Mouse (Mus musculus): Measurements from ENCODE around the gene Olfr1287.

Gene Olfr1287

DNA sequence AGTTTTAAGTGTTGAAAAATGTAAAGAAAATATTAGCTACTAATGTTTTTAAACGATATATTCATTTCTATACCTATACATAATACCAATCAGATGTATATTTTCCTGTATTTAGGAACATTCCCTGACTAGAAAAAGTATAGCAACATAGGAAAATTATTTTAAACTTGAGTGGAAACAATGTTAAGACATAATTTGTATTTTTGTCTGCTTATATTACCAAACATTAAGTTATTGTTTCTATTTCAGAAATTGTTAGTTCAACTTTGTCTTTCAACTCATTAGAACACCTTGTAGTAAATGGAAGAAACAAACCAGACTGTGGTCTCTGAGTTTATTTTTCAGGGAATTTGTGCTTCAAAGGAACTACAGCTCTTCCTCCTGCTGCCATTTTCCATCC lies at the start of gene Olfr1287:
Gene Olfr1287 (plus strand): TSS at position 301 of the 400 bp plus-strand sequence.
- DNase-seq (ENCODE audit: low read depth, low spot score), result no peak
- H3K27me3 ChIP-seq (ENCODE audit: control insufficient read depth, insufficient read depth, low read length, poor library complexity, severe bottlenecking), result no peaks in the 10 kb centered on the region
- H3K36me3 ChIP-seq (ENCODE audit: control insufficient read depth, insufficient read depth, low read length, poor library complexity, severe bottlenecking), result no peaks in the 10 kb centered on the region

DNA sequence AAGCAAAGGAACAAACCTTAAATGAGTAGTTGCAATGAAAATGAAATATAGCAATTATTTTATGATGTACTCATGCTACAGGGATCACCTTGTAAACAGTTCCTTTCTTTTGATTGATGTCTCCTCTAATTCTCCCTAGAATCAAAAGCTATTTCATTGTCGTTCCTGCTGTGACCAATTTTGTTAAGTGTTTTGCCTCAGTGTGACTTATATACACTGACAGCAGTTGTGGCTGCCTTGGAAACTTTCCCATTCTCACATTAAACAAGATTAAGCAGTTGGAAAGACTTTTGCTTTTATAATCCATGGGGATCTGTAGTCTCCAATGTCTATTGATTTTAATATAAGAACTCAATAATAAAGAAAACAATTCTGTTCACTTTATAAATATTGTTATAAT lies 26.0 kb upstream of the Olfr1287 start, which contains the start of gene Olfr1286:
Gene Olfr1286 (minus strand): TSS at position 185 of the 400 bp plus-strand sequence.
- Histone ChIP-seq H3K27me3 (ENCODE audit: control insufficient read depth, insufficient read depth, low read length, poor library complexity, severe bottlenecking) (no peaks in the 10 kb centered on the region), H3K36me3 (ENCODE audit: control insufficient read depth, insufficient read depth, low read length, poor library complexity, severe bottlenecking) (no peaks in the 10 kb centered on the region)
- no peak for DNase-seq (ENCODE audit: low read depth, low spot score)

DNA sequence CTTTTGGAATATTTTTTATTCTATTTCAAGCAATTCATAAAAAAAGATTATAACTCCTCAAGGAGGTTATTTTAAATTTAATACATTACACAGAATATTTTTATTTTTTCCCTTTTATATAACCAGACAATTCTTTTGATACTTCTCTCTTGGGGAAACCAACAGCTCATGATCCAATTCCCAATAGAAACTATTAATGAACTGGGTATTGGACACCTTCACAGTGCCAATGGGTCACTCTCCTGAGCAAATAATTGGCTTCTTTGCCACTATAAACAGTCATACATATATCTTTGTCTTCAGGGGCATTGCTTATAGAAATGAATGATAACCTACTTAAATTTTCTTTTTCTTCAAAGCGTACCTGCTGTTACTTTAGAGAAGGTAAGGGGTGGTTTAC lies 24.9 kb downstream of the Olfr1287 start, which contains the start of gene Olfr1288:
Gene Olfr1288 (plus strand): TSS at position 301 of the 400 bp plus-strand sequence.
- DNase-seq (ENCODE audit: low read depth, low spot score), result no peak
- no peaks in the 10 kb centered on the region for H3K27me3 ChIP-seq (ENCODE audit: control insufficient read depth, insufficient read depth, low read length, poor library complexity, severe bottlenecking)
- no peaks in the 10 kb centered on the region for H3K36me3 ChIP-seq (ENCODE audit: control insufficient read depth, insufficient read depth, low read length, poor library complexity, severe bottlenecking)

DNA sequence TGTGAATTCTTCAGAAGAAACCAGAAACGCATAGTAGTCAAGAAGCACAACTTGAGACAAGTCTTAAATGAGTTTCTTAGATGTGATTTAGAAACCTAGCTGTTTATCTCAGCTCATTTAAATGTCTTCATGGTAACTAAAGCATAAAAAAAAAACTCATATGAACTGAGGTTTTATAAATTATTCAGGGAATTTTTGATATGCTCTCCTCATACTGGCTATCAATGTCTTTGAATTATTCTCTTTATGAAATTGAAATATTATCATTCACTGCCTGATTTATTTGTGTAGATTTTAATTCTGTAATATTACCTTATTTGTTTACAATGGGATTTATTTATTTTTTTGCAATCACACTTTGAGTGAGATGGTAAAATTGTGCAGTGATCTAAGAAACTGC lies 31.6 kb downstream of the Olfr1287 start, which contains the start of gene Olfr1289:
Gene Olfr1289 (plus strand): TSS at position 301 of the 400 bp plus-strand sequence.
- no peak for DNase-seq (ENCODE audit: low read depth, low spot score)
- no peaks in the 10 kb centered on the region for H3K27me3 ChIP-seq (ENCODE audit: control insufficient read depth, insufficient read depth, low read length, poor library complexity, severe bottlenecking)
- no peaks in the 10 kb centered on the region for H3K36me3 ChIP-seq (ENCODE audit: control insufficient read depth, insufficient read depth, low read length, poor library complexity, severe bottlenecking)

DNA sequence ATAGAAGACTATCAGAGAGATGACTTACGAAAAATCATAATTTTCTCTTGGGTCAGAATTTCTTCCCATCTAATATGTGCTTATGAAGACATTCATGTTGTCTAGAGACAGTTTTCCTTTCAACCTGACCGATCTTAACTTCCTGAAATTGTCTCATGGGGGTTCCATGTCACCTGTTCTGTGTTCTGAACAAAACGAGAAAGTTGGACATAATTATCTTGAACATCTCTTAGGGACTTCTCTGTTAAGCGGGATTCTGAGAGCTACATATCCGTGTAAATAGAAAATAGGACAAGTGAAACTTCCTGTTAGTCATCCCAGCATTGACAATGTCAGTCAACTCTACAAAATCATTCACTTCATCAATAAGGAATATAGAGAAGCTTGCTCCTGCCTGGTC lies 44.8 kb downstream of the Olfr1287 start, which contains the start of gene Olfr1290:
Gene Olfr1290 (minus strand): TSS at position 101 of the 400 bp plus-strand sequence.
- Histone ChIP-seq H3K27me3 (ENCODE audit: control insufficient read depth, insufficient read depth, low read length, poor library complexity, severe bottlenecking) (no peaks in the 10 kb centered on the region), H3K36me3 (ENCODE audit: control insufficient read depth, insufficient read depth, low read length, poor library complexity, severe bottlenecking) (no peaks in the 10 kb centered on the region)
- no peak for DNase-seq (ENCODE audit: low read depth, low spot score)

DNA sequence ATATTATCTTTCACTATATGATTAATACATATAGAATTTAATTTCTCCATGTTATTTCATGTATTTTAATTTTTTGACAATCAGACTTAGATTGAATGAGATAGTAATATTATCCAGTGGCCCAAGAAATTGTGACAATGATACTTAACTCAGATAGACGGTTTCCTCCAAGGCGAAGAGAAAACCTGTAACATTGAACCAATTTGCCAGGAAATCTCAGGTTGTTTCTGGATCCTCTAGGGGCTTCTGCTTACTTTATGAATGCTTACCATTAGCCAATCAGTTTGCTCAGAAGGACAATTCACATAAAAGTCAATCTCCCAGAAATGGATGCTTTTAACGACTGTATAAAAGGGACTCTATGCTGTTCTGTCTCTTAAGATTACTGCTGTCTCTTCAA lies 47.9 kb downstream of the Olfr1287 start, which contains the start of gene Olfr1291-ps1:
Gene Olfr1291-ps1 (plus strand): TSS at position 301 of the 400 bp plus-strand sequence.
- no peak for DNase-seq (ENCODE audit: low read depth, low spot score)
- Histone ChIP-seq H3K27me3 (ENCODE audit: control insufficient read depth, insufficient read depth, low read length, poor library complexity, severe bottlenecking) (no peaks in the 10 kb centered on the region), H3K36me3 (ENCODE audit: control insufficient read depth, insufficient read depth, low read length, poor library complexity, severe bottlenecking) (no peaks in the 10 kb centered on the region)
